ENCODE assay signal across 8 mouse cellular contexts in the genomic region with DNA sequence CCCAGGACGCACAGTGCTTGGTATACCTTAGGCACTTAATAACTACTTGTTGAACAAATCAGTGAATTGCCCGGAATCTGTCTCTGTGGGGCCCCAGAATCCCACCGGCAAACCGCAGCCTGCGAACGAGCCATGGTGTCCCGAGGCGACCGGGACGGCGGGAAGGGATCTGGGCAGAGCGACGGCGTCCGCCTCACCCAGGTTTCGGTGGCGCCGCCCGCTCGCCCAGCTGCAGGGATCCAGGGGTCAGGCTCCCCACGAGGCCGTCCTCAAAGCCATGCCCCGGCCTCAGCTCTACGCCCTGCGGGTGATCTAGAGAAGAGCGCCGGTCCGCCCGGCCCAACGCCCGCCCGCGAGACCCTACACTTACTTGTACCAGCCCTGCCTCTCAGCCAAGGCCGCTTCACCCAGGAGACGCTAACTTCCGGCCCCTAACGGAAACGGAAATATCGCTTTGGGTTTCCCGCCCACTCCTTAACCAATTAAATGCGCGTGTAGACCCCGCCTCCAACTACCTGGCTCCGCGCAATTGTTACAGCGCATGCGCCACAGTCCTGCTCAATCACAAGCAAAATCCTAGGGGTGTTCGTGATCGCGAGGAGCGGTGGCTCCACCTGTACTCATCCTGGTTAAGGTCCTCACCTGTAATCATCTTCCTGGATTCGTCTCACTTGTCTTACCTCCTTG. TPM values are rescaled to one million over a fixed set of nuclear protein-coding genes. Genes with fewer than 3 reads are reported as not detected.
DNase-seq lines count a peak whose midpoint lies in the region; ATAC-seq and TF ChIP-seq lines count a peak whose summit lies in the region.

A gene (minus strand): TSS at position 433 of the 687 bp plus-strand sequence.

- no peaks in the 10 kb centered on the region for H3K9me3 ChIP-seq in hindbrain, postnatal 0 days (ENCODE audit: low read length)

- H3K27me3 ChIP-seq in hindbrain, postnatal 0 days (ENCODE audit: insufficient read depth, low read length) = no peaks in the 10 kb centered on the region

- peak within 1 kb of the TSS; percentile 89 for H3K4me2 ChIP-seq in hindbrain, postnatal 0 days (ENCODE audit: low read depth, low read length)

- H3K27ac ChIP-seq in gastrocnemius, adult 2 months = peak within 1 kb of the TSS; percentile 89
- H3K27ac ChIP-seq in hindbrain, postnatal 0 days = peak within 1 kb of the TSS; percentile 79
- peak within 1 kb of the TSS; percentile 88 for H3K27ac ChIP-seq in left cerebral cortex, adult 2 months

- H3K9ac ChIP-seq in hindbrain, postnatal 0 days (replicated peaks; ENCODE audit: low read length) = peak within 1 kb of the TSS; percentile 80

- peaks cover 14% of the 10 kb centered on the region for H3K4me1 ChIP-seq in hindbrain, postnatal 0 days (ENCODE audit: insufficient read depth, low read length)

- DNase-seq in ZHBTc4 (ENCODE audit: low read depth, low spot score) = peak; percentile 98
- peak; percentile 94 for DNase-seq in gastrocnemius, adult 2 months
- DNase-seq in hindbrain, postnatal 0 days (ENCODE audit: low spot score) = peak; percentile 98
- DNase-seq in left cerebral cortex, adult 2 months (ENCODE audit: extremely low spot score in 1 of 2, low spot score in 2 of 2) = peak; percentile 91 to 93
- DNase-seq in right cerebral cortex, adult 2 months (ENCODE audit: low spot score in 2 of 2) = peak; percentile 94 to 96
- peak; percentile 94 for DNase-seq in urinary bladder, postnatal 14 days (ENCODE audit: low spot score)

- peak within 1 kb of the TSS; percentile 85 for H3K4me3 ChIP-seq in gastrocnemius, adult 2 months
- H3K4me3 ChIP-seq in hindbrain, postnatal 0 days (ENCODE audit: low read length) = peak within 1 kb of the TSS; percentile 89
- peak within 1 kb of the TSS; percentile 66 for H3K4me3 ChIP-seq in left cerebral cortex, adult 2 months

- under 1% methylated on average over 52 of the region's 52 CpGs for WGBS in hindbrain, postnatal 0 days

- intact Hi-C loops in gastrocnemius, adult 2 months (cut with DNase I) = loop anchor here (2.0 to 5.0 kb wide), 2 partner anchors 40 to 46 kb away; a partner anchor contains a TSS
- intact Hi-C loops in left cerebral cortex, adult 2 months (cut with DNase I) = loop anchor here (1.0 to 2.0 kb wide), 2 partner anchors 32 to 46 kb away; a partner anchor contains a TSS

- H3K36me3 ChIP-seq in hindbrain, postnatal 0 days (ENCODE audit: insufficient read depth, low read length) = peaks cover 22% of the 10 kb centered on the region

- no peak for TF ChIP-seq CTCF in gastrocnemius, adult 2 months (IDR thresholded peaks at IDR 0.05)
- 0 out of 2 replicates have a peak, but pooled peaks have one; percentile 16 for TF ChIP-seq CTCF in hindbrain, postnatal 0 days (IDR thresholded peaks at IDR 0.05; ENCODE audit: low read depth)
- TF ChIP-seq CTCF in left cerebral cortex, adult 2 months (IDR thresholded peaks at IDR 0.05) = no peak; the same call in 1 of the 2 replicates

- peak; percentile 97 for ATAC-seq in common myeloid progenitor, adult 5-6 weeks (replicated peaks; ENCODE audit: low read depth, poor library complexity, severe bottlenecking)
- ATAC-seq in hindbrain, postnatal 0 days = peak; percentile 97
- peak; percentile 85 for ATAC-seq in megakaryocyte, adult 5-6 weeks (ENCODE audit: poor library complexity, severe bottlenecking)

RNA-seq across cellular contexts. Expression of the gene that starts here (rescaled TPM):
- 35.3 and 38.1 TPM in 2 replicates for total RNA-seq in common myeloid progenitor, adult 5-6 weeks (2017)
- 10 to 100 TPM; 35.0 to 39.5 TPM for total RNA-seq in gastrocnemius, adult 2 months (2021)
- 142 and 165 TPM in 2 replicates for total RNA-seq in hindbrain, postnatal 0 days (2014; rRNA removed)
- 171 and 178 TPM in 2 replicates for polyA plus RNA-seq in hindbrain, postnatal 0 days (2015; fragmentation: Nextera tagmentation; extraction: Ambion mirVana)
- 10 to 100 TPM; 63.4 to 65.3 TPM for total RNA-seq in left cerebral cortex, adult 2 months (2021)
- total RNA-seq in megakaryocyte, adult 5-6 weeks (2015) = 85.2 and 95.7 TPM in 2 replicates
- total RNA-seq in megakaryocyte, adult 5-6 weeks (2017) = 29.7 and 42.0 TPM in 2 replicates

Comparison
In these comparisons a context has a peak if more than half of its experiments do, and no peak if none do; other contexts are left out.
1. Peak in every context shown above with its lines: DNase-seq, ATAC-seq, H3K4me3 ChIP-seq and H3K27ac ChIP-seq.